Mouse (Mus musculus): Measurements from ENCODE around the gene Dnajc25. TPM values are rescaled to one million over a fixed set of nuclear protein-coding genes. Genes with fewer than 3 reads are reported as not detected.

Dnajc25 gene
- polyA plus RNA-seq (2016; fragmentation: Nextera tagmentation; extraction: Ambion mirVana), result 5.2 and 8.5 TPM in 2 replicates

GRCm38 (mm10) chr4:58994762-58995161, at the start of gene Dnajc25:
Gene Dnajc25, plus strand, starts transcription at chr4:58995062.
- no peaks in the 10 kb centered on the region for H3K4me1 ChIP-seq
- no peak within 1 kb of the TSS for H3K4me2 ChIP-seq
- ATAC-seq (ENCODE audit: low FRiP score), result no peak
- H3K9me3 ChIP-seq, result no peaks in the 10 kb centered on the region
- no peak within 1 kb of the TSS for H3K27ac ChIP-seq
- no peak within 1 kb of the TSS; the same call in 1 of the 2 replicates for H3K9ac ChIP-seq
- H3K27me3 ChIP-seq, result no peaks in the 10 kb centered on the region; the same call in 1 of the 2 replicates
- WGBS, result 90% methylated on average over 4 of the region's 4 CpGs
- no peaks in the 10 kb centered on the region for H3K36me3 ChIP-seq (replicated peaks)
- no peak within 1 kb of the TSS for H3K4me3 ChIP-seq (replicated peaks)

- WGBS, result 80% methylated on average over 4 of the region's 4 CpGs
- no peaks in the 10 kb centered on the region for H3K9me3 ChIP-seq
- peaks cover 7% of the 10 kb centered on the region; the same call in 1 of the 2 replicates for H3K27me3 ChIP-seq
- H3K27ac ChIP-seq, result no peak overlapping the region
- no peak overlapping the region for H3K9ac ChIP-seq
- no peak overlapping the region for H3K4me3 ChIP-seq (replicated peaks)
- H3K4me2 ChIP-seq, result no peak overlapping the region
- ATAC-seq (ENCODE audit: low FRiP score), result no peak
- peaks cover 8% of the 10 kb centered on the region for H3K4me1 ChIP-seq
- no peaks in the 10 kb centered on the region for H3K36me3 ChIP-seq (replicated peaks)
These were observed 46.5 kb upstream of the Dnajc25 start for GRCm38 (mm10) chr4:58948391-58948790.

GRCm38 (mm10) chr4:58952630-58953029, 42.2 kb upstream of the Dnajc25 start:
- Histone ChIP-seq H3K4me1 (no peaks in the 10 kb centered on the region), H3K9ac (no peak overlapping the region), H3K4me3 (replicated peaks) (no peak overlapping the region), H3K36me3 (replicated peaks) (peaks cover 9% of the 10 kb centered on the region; the same call in 1 of the 2 replicates), H3K4me2 (no peak overlapping the region), H3K9me3 (no peaks in the 10 kb centered on the region), H3K27ac (no peak overlapping the region), H3K27me3 (no peaks in the 10 kb centered on the region)
- WGBS, result 92% methylated on average over 11 of the region's 11 CpGs
- ATAC-seq (ENCODE audit: low FRiP score), result no peak

GRCm38 (mm10) chr4:58961719-58962118, 33.1 kb upstream of the Dnajc25 start:
- Histone ChIP-seq H3K9me3 (no peaks in the 10 kb centered on the region), H3K4me3 (replicated peaks) (no peak overlapping the region), H3K27ac (no peak overlapping the region), H3K9ac (no peak overlapping the region), H3K4me1 (no peaks in the 10 kb centered on the region), H3K36me3 (replicated peaks) (peaks cover 6% of the 10 kb centered on the region; the same call in 1 of the 2 replicates), H3K4me2 (no peak overlapping the region), H3K27me3 (no peaks in the 10 kb centered on the region)
- ATAC-seq (ENCODE audit: low FRiP score), result no peak
- WGBS, result 95% methylated on average over 15 of the region's 15 CpGs

- H3K4me1 ChIP-seq, result no peaks in the 10 kb centered on the region
- no peak for ATAC-seq (ENCODE audit: low FRiP score)
- H3K4me3 ChIP-seq (replicated peaks), result no peak overlapping the region
- no peak overlapping the region for H3K27ac ChIP-seq
- 89% methylated on average over 4 of the region's 4 CpGs for WGBS
- no peaks in the 10 kb centered on the region for H3K27me3 ChIP-seq
- H3K9me3 ChIP-seq, result no peaks in the 10 kb centered on the region
- H3K36me3 ChIP-seq (replicated peaks), result no peaks in the 10 kb centered on the region
- no peak overlapping the region for H3K9ac ChIP-seq
- no peak overlapping the region for H3K4me2 ChIP-seq
These were observed 31.6 kb upstream of the Dnajc25 start for GRCm38 (mm10) chr4:58963271-58963670.

- ATAC-seq (ENCODE audit: low FRiP score), result no peak
- no peaks in the 10 kb centered on the region for H3K36me3 ChIP-seq (replicated peaks)
- H3K4me3 ChIP-seq (replicated peaks), result no peak overlapping the region
- H3K27ac ChIP-seq, result no peak overlapping the region
- H3K4me2 ChIP-seq, result no peak overlapping the region
- H3K4me1 ChIP-seq, result no peaks in the 10 kb centered on the region
- no peak overlapping the region for H3K9ac ChIP-seq
- 84% methylated on average over 1 of the region's 1 CpGs for WGBS
- H3K27me3 ChIP-seq, result no peaks in the 10 kb centered on the region
- no peaks in the 10 kb centered on the region for H3K9me3 ChIP-seq
These were observed 29.7 kb upstream of the Dnajc25 start for GRCm38 (mm10) chr4:58965136-58965535.

GRCm38 (mm10) chr4:58970678-58971077, 24.2 kb upstream of the Dnajc25 start:
- H3K9me3 ChIP-seq, result no peaks in the 10 kb centered on the region
- no peak overlapping the region for H3K9ac ChIP-seq
- H3K4me1 ChIP-seq, result no peaks in the 10 kb centered on the region
- no peaks in the 10 kb centered on the region for H3K36me3 ChIP-seq (replicated peaks)
- ATAC-seq (ENCODE audit: low FRiP score), result no peak
- no peak overlapping the region for H3K27ac ChIP-seq
- H3K27me3 ChIP-seq, result no peaks in the 10 kb centered on the region
- no peak overlapping the region for H3K4me3 ChIP-seq (replicated peaks)
- H3K4me2 ChIP-seq, result no peak overlapping the region
- 90% methylated on average over 4 of the region's 4 CpGs for WGBS

GRCm38 (mm10) chr4:58975711-58976110, 19.2 kb upstream of the Dnajc25 start:
- Histone ChIP-seq H3K9me3 (no peaks in the 10 kb centered on the region), H3K27me3 (no peaks in the 10 kb centered on the region), H3K4me1 (no peaks in the 10 kb centered on the region), H3K27ac (no peak overlapping the region), H3K4me3 (replicated peaks) (no peak overlapping the region), H3K36me3 (replicated peaks) (no peaks in the 10 kb centered on the region), H3K9ac (no peak overlapping the region), H3K4me2 (no peak overlapping the region)
- WGBS, result 79% methylated on average over 5 of the region's 5 CpGs
- ATAC-seq (ENCODE audit: low FRiP score), result no peak

GRCm38 (mm10) chr4:58981421-58981820, 13.4 kb upstream of the Dnajc25 start:
- Histone ChIP-seq H3K9ac (no peak overlapping the region), H3K4me2 (no peak overlapping the region), H3K9me3 (no peaks in the 10 kb centered on the region), H3K4me3 (replicated peaks) (no peak overlapping the region), H3K27ac (no peak overlapping the region), H3K27me3 (no peaks in the 10 kb centered on the region), H3K4me1 (peaks cover 3% of the 10 kb centered on the region; the same call in 1 of the 2 replicates), H3K36me3 (replicated peaks) (no peaks in the 10 kb centered on the region)
- WGBS, result 72% methylated on average over 6 of the region's 6 CpGs
- no peak for ATAC-seq (ENCODE audit: low FRiP score)

GRCm38 (mm10) chr4:58982806-58983205, 12.1 kb upstream of the Dnajc25 start:
- 87% methylated on average over 8 of the region's 8 CpGs for WGBS
- no peak for ATAC-seq (ENCODE audit: low FRiP score)
- 0 out of 2 replicates have a peak, but pooled peaks cover under 1% of the 10 kb centered on the region for H3K27me3 ChIP-seq
- H3K9ac ChIP-seq, result no peak overlapping the region
- peaks cover 10% of the 10 kb centered on the region; the same call in 1 of the 2 replicates for H3K4me1 ChIP-seq
- no peaks in the 10 kb centered on the region for H3K9me3 ChIP-seq
- H3K4me2 ChIP-seq, result no peak overlapping the region
- no peak overlapping the region for H3K27ac ChIP-seq
- H3K36me3 ChIP-seq (replicated peaks), result no peaks in the 10 kb centered on the region
- no peak overlapping the region for H3K4me3 ChIP-seq (replicated peaks)

- ATAC-seq (ENCODE audit: low FRiP score), result peak; percentile 43; the same call in 1 of the 2 replicates
- no peak overlapping the region for H3K27ac ChIP-seq
- 24% methylated on average over 7 of the region's 7 CpGs for WGBS
- H3K4me1 ChIP-seq, result peaks cover 10% of the 10 kb centered on the region; the same call in 1 of the 2 replicates
- H3K36me3 ChIP-seq (replicated peaks), result no peaks in the 10 kb centered on the region
- no peak overlapping the region for H3K9ac ChIP-seq
- no peak overlapping the region for H3K4me3 ChIP-seq (replicated peaks)
- H3K4me2 ChIP-seq, result no peak overlapping the region
- H3K27me3 ChIP-seq, result 0 out of 2 replicates have a peak, but pooled peaks cover 2% of the 10 kb centered on the region
- H3K9me3 ChIP-seq, result no peaks in the 10 kb centered on the region
These were observed 9.7 kb upstream of the Dnajc25 start for GRCm38 (mm10) chr4:58985157-58985648.

- 2% methylated on average over 28 of the region's 28 CpGs for WGBS
- peak within 1 kb of the TSS; percentile 84 for H3K4me2 ChIP-seq
- H3K9ac ChIP-seq, result peak within 1 kb of the TSS; percentile 68
- 0 out of 2 replicates have a peak, but pooled peaks cover 2% of the 10 kb centered on the region for H3K27me3 ChIP-seq
- peak; percentile 49; the same call in 1 of the 2 replicates for ATAC-seq (ENCODE audit: low FRiP score)
- no peak within 1 kb of the TSS for H3K27ac ChIP-seq
- H3K4me3 ChIP-seq (replicated peaks), result peak within 1 kb of the TSS; percentile 57
- peaks cover 10% of the 10 kb centered on the region; the same call in 1 of the 2 replicates for H3K4me1 ChIP-seq
- H3K36me3 ChIP-seq (replicated peaks), result no peaks in the 10 kb centered on the region
- no peaks in the 10 kb centered on the region for H3K9me3 ChIP-seq
These were observed 8.2 kb upstream of the Dnajc25 start, which contains the start of gene Ptgr1 for GRCm38 (mm10) chr4:58986540-58987190. Gene Ptgr1, minus strand, starts transcription at chr4:58987119.

All from forebrain, embryonic 12.5 days (tissue).